In genomic region chr7:19945821-19946515, GRCm38 (mm10) we compare ENCODE assay signal across 30 mouse cellular contexts. TPM values are rescaled to one million over a fixed set of nuclear protein-coding genes. Genes with fewer than 3 reads are reported as not detected.
DNase-seq lines count a peak whose midpoint lies in the region; ATAC-seq lines count a peak whose summit lies in the region.
"Had no signal": no experiment of that assay in that cellular context is flagged by ENCODE, and none has a peak within 500 bp of the region (broad histone marks: within the 10 kb centered on the region; RNA-seq: fewer than 3 reads in every experiment).

No protein-coding gene starts in this region.

- H3K9ac ChIP-seq in intestine, embryonic 16.5 days (ENCODE audit: low read depth, low read length), result no peak overlapping the region
- H3K9ac ChIP-seq in kidney, embryonic 14.5 days (ENCODE audit: low read depth, low read length), result no peak overlapping the region
- H3K9ac ChIP-seq: hindbrain, embryonic 14.5 days; limb, embryonic 15.5 days; midbrain, embryonic 13.5 days; neural tube, embryonic 13.5 days; stomach, embryonic 15.5 days had no signal

- H3K27ac ChIP-seq in intestine, embryonic 16.5 days (ENCODE audit: low read length), result peak overlapping the region; percentile 23
- H3K27ac ChIP-seq in kidney, embryonic 14.5 days (ENCODE audit: low read depth, low read length), result no peak overlapping the region
- H3K27ac ChIP-seq: hindbrain, embryonic 14.5 days; limb, embryonic 15.5 days; midbrain, embryonic 13.5 days; neural tube, embryonic 13.5 days; stomach, embryonic 15.5 days had no signal

- H3K4me2 ChIP-seq in intestine, embryonic 16.5 days (ENCODE audit: low read depth, low read length), result no peak overlapping the region; the same call in 1 of the 2 replicates
- H3K4me2 ChIP-seq in kidney, embryonic 14.5 days (replicated peaks; ENCODE audit: low read depth, low read length), result no peak overlapping the region
- H3K4me2 ChIP-seq: hindbrain, embryonic 14.5 days; limb, embryonic 15.5 days; midbrain, embryonic 13.5 days; neural tube, embryonic 13.5 days; stomach, embryonic 15.5 days had no signal

- H3K27me3 ChIP-seq in intestine, embryonic 16.5 days (replicated peaks; ENCODE audit: control insufficient read depth, insufficient read depth, low read length), result no peaks in the 10 kb centered on the region
- no peaks in the 10 kb centered on the region for H3K27me3 ChIP-seq in kidney, embryonic 14.5 days (ENCODE audit: control insufficient read depth, insufficient read depth, low read length)
- H3K27me3 ChIP-seq: CH12.LX; limb, embryonic 15.5 days; midbrain, embryonic 13.5 days; neural tube, embryonic 13.5 days; stomach, embryonic 15.5 days had no signal

- H3K36me3 ChIP-seq in intestine, embryonic 16.5 days (ENCODE audit: control insufficient read depth, insufficient read depth, low read length), result no peaks in the 10 kb centered on the region
- H3K36me3 ChIP-seq in kidney, embryonic 14.5 days (ENCODE audit: control insufficient read depth, insufficient read depth, low read length), result no peaks in the 10 kb centered on the region
- H3K36me3 ChIP-seq: limb, embryonic 15.5 days; midbrain, embryonic 13.5 days; neural tube, embryonic 13.5 days; stomach, embryonic 15.5 days had no signal

- peak; percentile 89 for DNase-seq in CD4-positive helper T cell, adult 2 months (ENCODE audit: low read depth, low spot score)
- peak; percentile 91 for DNase-seq in thymus, postnatal 0 days (ENCODE audit: low spot score)
- no peak for DNase-seq in layer of hippocampus, postnatal 10 days (ENCODE audit: low spot score in 2 of 2)
- no peak for DNase-seq in urinary bladder, postnatal 10 days (ENCODE audit: low spot score)
- DNase-seq in testis, postnatal 14 days (ENCODE audit: low spot score), result no peak
- DNase-seq: cerebellum, adult 18-20 months; gastrocnemius, postnatal 25 days; heart, postnatal 10 days; kidney, adult 8-10 months; spleen, adult 18-20 months had no signal

- peak; percentile 74 for ATAC-seq in CD4-positive, CD25-positive, alpha-beta regulatory T cell, adult 4 months
- peak; percentile 72 for ATAC-seq in intestine, embryonic 16.5 days
- no peak for ATAC-seq in kidney, embryonic 14.5 days (ENCODE audit: low FRiP score, low TSS enrichment)
- ATAC-seq: forebrain, embryonic 14.5 days; lung, postnatal 0 days; midbrain, embryonic 13.5 days had no signal

- H3K9me3 ChIP-seq in intestine, embryonic 16.5 days (ENCODE audit: control insufficient read depth, low read length), result no peaks in the 10 kb centered on the region
- H3K9me3 ChIP-seq in kidney, embryonic 14.5 days (ENCODE audit: control insufficient read depth, low read length), result no peaks in the 10 kb centered on the region
- H3K9me3 ChIP-seq: limb, embryonic 15.5 days; midbrain, embryonic 13.5 days; neural tube, embryonic 13.5 days; stomach, embryonic 15.5 days had no signal

- no peak overlapping the region for H3K4me3 ChIP-seq in intestine, embryonic 16.5 days (ENCODE audit: low read length)
- no peak overlapping the region for H3K4me3 ChIP-seq in kidney, embryonic 14.5 days (ENCODE audit: low read length)
- H3K4me3 ChIP-seq: erythroblast, embryonic 14.5 days; limb, embryonic 15.5 days; midbrain, embryonic 13.5 days; neural tube, embryonic 13.5 days; stomach, embryonic 15.5 days had no signal

- no peaks in the 10 kb centered on the region for H3K4me1 ChIP-seq in intestine, embryonic 16.5 days (ENCODE audit: control insufficient read depth, insufficient read depth, low read length)
- H3K4me1 ChIP-seq in kidney, embryonic 14.5 days (ENCODE audit: control insufficient read depth, insufficient read depth, low read length), result no peaks in the 10 kb centered on the region
- H3K4me1 ChIP-seq: limb, embryonic 15.5 days; midbrain, embryonic 13.5 days; neural tube, embryonic 13.5 days; stomach, embryonic 15.5 days had no signal

- WGBS in intestine, embryonic 16.5 days, result 67% methylated on average over 13 of the region's 13 CpGs
- 80% methylated on average over 13 of the region's 13 CpGs for WGBS in kidney, embryonic 14.5 days

RNA-seq across cellular contexts. Expression of gene Igsf23, which starts 4.6 kb away (rescaled TPM):
- 10 to 100 TPM; 11.1 to 17.6 TPM for polyA plus RNA-seq in CD4-positive, CD25-positive, alpha-beta regulatory T cell, adult 4 months (2017; shearing (Covaris generic))
- polyA plus RNA-seq in intestine, embryonic 16.5 days (2015; fragmentation: Nextera tagmentation; extraction: Ambion mirVana), result 14.7 and 19.1 TPM in 2 replicates
- polyA plus RNA-seq in thymus, postnatal 0 days (2015; fragmentation: Nextera tagmentation; extraction: Ambion mirVana), result 14.8 and 15.5 TPM in 2 replicates
- total RNA-seq in layer of hippocampus, postnatal 10 days (2021), result not detected
- not detected in 2 replicates for polyA plus RNA-seq in kidney, embryonic 14.5 days (2014; fragmentation: Nextera tagmentation; extraction: Ambion mirVana)
- total RNA-seq: gastrocnemius, postnatal 25 days; layer of hippocampus, postnatal 25 days; left cerebral cortex, postnatal 14 days had no signal
- polyA plus RNA-seq: embryonic facial prominence, embryonic 11.5 days; erythroblast, embryonic 14.5 days; forebrain, embryonic 14.5 days; hindbrain, embryonic 14.5 days; limb, embryonic 15.5 days; midbrain, embryonic 13.5 days; neural tube, embryonic 13.5 days had no signal

RNA-seq across cellular contexts. Expression of gene Ceacam20, which starts 19.2 kb away (rescaled TPM):
- not detected for polyA plus RNA-seq in CD4-positive, CD25-positive, alpha-beta regulatory T cell, adult 4 months (2017; shearing (Covaris generic))
- 3.5 and 6.5 TPM in 2 replicates for polyA plus RNA-seq in intestine, embryonic 16.5 days (2015; fragmentation: Nextera tagmentation; extraction: Ambion mirVana)
- 0.06 TPM in 1 of 2 replicates, not detected in the other for polyA plus RNA-seq in thymus, postnatal 0 days (2015; fragmentation: Nextera tagmentation; extraction: Ambion mirVana)
- not detected for total RNA-seq in layer of hippocampus, postnatal 10 days (2021)
- polyA plus RNA-seq in kidney, embryonic 14.5 days (2014; fragmentation: Nextera tagmentation; extraction: Ambion mirVana), result not detected in 2 replicates
- total RNA-seq: adrenal gland, postnatal 4 days; common myeloid progenitor, adult 5-6 weeks; gastrocnemius, postnatal 25 days; heart, adult 8-10 months; heart, postnatal 10 days; layer of hippocampus, postnatal 25 days; left cerebral cortex, postnatal 14 days; MEL had no signal
- polyA plus RNA-seq: embryonic facial prominence, embryonic 11.5 days; erythroblast, embryonic 14.5 days; forebrain, embryonic 14.5 days; hindbrain, embryonic 14.5 days; limb, embryonic 15.5 days; liver, embryonic 16.5 days; lung, postnatal 0 days; midbrain, embryonic 13.5 days; neural tube, embryonic 13.5 days had no signal

RNA-seq across cellular contexts. Expression of gene Pvr, which starts 25.0 kb away (rescaled TPM):
- 10 to 100 TPM; 22.2 to 24.7 TPM for polyA plus RNA-seq in CD4-positive, CD25-positive, alpha-beta regulatory T cell, adult 4 months (2017; shearing (Covaris generic))
- polyA plus RNA-seq in intestine, embryonic 16.5 days (2015; fragmentation: Nextera tagmentation; extraction: Ambion mirVana), result 13.9 and 16.5 TPM in 2 replicates
- 33.7 and 52.4 TPM in 2 replicates for polyA plus RNA-seq in thymus, postnatal 0 days (2015; fragmentation: Nextera tagmentation; extraction: Ambion mirVana)
- total RNA-seq in layer of hippocampus, postnatal 10 days (2021), result 10 to 100 TPM; 11.9 TPM
- 9.6 and 10.8 TPM in 2 replicates for polyA plus RNA-seq in kidney, embryonic 14.5 days (2014; fragmentation: Nextera tagmentation; extraction: Ambion mirVana)
- total RNA-seq: MEL had no signal

RNA-seq across cellular contexts. Expression of gene Nlrp9b, which starts 45.3 kb away (rescaled TPM):
- not detected for polyA plus RNA-seq in CD4-positive, CD25-positive, alpha-beta regulatory T cell, adult 4 months (2017; shearing (Covaris generic))
- 0.75 and 0.76 TPM in 2 replicates for polyA plus RNA-seq in intestine, embryonic 16.5 days (2015; fragmentation: Nextera tagmentation; extraction: Ambion mirVana)
- polyA plus RNA-seq in thymus, postnatal 0 days (2015; fragmentation: Nextera tagmentation; extraction: Ambion mirVana), result not detected in 2 replicates
- total RNA-seq in layer of hippocampus, postnatal 10 days (2021), result not detected
- not detected in 2 replicates for polyA plus RNA-seq in kidney, embryonic 14.5 days (2014; fragmentation: Nextera tagmentation; extraction: Ambion mirVana)
- total RNA-seq: adrenal gland, postnatal 4 days; common myeloid progenitor, adult 5-6 weeks; gastrocnemius, postnatal 25 days; heart, adult 8-10 months; heart, postnatal 10 days; layer of hippocampus, postnatal 25 days; left cerebral cortex, postnatal 14 days; MEL had no signal
- polyA plus RNA-seq: embryonic facial prominence, embryonic 11.5 days; erythroblast, embryonic 14.5 days; forebrain, embryonic 14.5 days; hindbrain, embryonic 14.5 days; limb, embryonic 15.5 days; liver, embryonic 16.5 days; lung, postnatal 0 days; midbrain, embryonic 13.5 days; neural tube, embryonic 13.5 days; stomach, embryonic 15.5 days had no signal

RNA-seq across cellular contexts. Expression of gene Ceacam19, which starts 58.2 kb away (rescaled TPM):
- polyA plus RNA-seq in CD4-positive, CD25-positive, alpha-beta regulatory T cell, adult 4 months (2017; shearing (Covaris generic)), result not detected
- not detected in 2 replicates for polyA plus RNA-seq in intestine, embryonic 16.5 days (2015; fragmentation: Nextera tagmentation; extraction: Ambion mirVana)
- 0.10 and 0.14 TPM in 2 replicates for polyA plus RNA-seq in thymus, postnatal 0 days (2015; fragmentation: Nextera tagmentation; extraction: Ambion mirVana)
- not detected for total RNA-seq in layer of hippocampus, postnatal 10 days (2021)
- not detected in 2 replicates for polyA plus RNA-seq in kidney, embryonic 14.5 days (2014; fragmentation: Nextera tagmentation; extraction: Ambion mirVana)
- total RNA-seq: adrenal gland, postnatal 4 days; common myeloid progenitor, adult 5-6 weeks; gastrocnemius, postnatal 25 days; heart, adult 8-10 months; heart, postnatal 10 days; layer of hippocampus, postnatal 25 days; left cerebral cortex, postnatal 14 days had no signal
- polyA plus RNA-seq: embryonic facial prominence, embryonic 11.5 days; erythroblast, embryonic 14.5 days; forebrain, embryonic 14.5 days; hindbrain, embryonic 14.5 days; liver, embryonic 16.5 days; midbrain, embryonic 13.5 days; neural tube, embryonic 13.5 days had no signal

Comparison
In these comparisons a context has a peak if more than half of its experiments do, and no peak if none do; other contexts are left out.
1. DNase-seq: peak in CD4-positive helper T cell, adult 2 months (single experiment) and thymus, postnatal 0 days (single experiment); none in layer of hippocampus, postnatal 10 days (0 of 2), urinary bladder, postnatal 10 days (single experiment) and testis, postnatal 14 days (single experiment).
2. RNA of gene Igsf23, which starts 4.6 kb away (polyA plus RNA-seq): 11.1 to 17.6 TPM in CD4-positive, CD25-positive, alpha-beta regulatory T cell, adult 4 months, 14.8 to 15.5 TPM in thymus, postnatal 0 days and 14.7 to 19.1 TPM in intestine, embryonic 16.5 days; not detected in kidney, embryonic 14.5 days; every median in the first group is over 10 times any median in the second.